Mouse (Mus musculus) myocyte (in vitro differentiated cells): Measurements from ENCODE around the gene Ceacam16. TPM values are rescaled to one million over a fixed set of nuclear protein-coding genes. Genes with fewer than 3 reads are reported as not detected.

Experiments
- H3K27me3 ChIP-seq: one replicate; pipeline ENCODE4 v1.6.1; 2011; ENCODE audit not compliant: control insufficient read depth, insufficient read depth, insufficient read length
- H3K36me3 ChIP-seq: one replicate; pipeline ENCODE4 v1.6.1; 2011; ENCODE audit not compliant: control insufficient read depth, insufficient read depth
- H3K4me2 ChIP-seq: one replicate; pipeline ENCODE4 v1.6.1; 2011; ENCODE audit warnings: low read depth, control low read depth
- H3K4me3 ChIP-seq: one replicate; pipeline ENCODE4 v1.5.1; 2011; ENCODE audit warnings: mild to moderate bottlenecking, control low read depth, moderate library complexity
- H3K79me2 ChIP-seq: one replicate; pipeline ENCODE4 v1.6.1; 2011; ENCODE audit not compliant: control insufficient read depth, insufficient read depth
- H3ac ChIP-seq: one replicate; pipeline ENCODE4 v1.6.1; 2011; ENCODE audit not compliant: control insufficient read depth, insufficient read length
- CEBPB ChIP-seq: IDR thresholded peaks from 2 replicates; pipeline ENCODE4 v1.6.1; 2011; ENCODE audit warnings: mild to moderate bottlenecking, moderate library complexity; ENCODE audit not compliant: poor library complexity, insufficient read depth, severe bottlenecking
- E2F4 ChIP-seq: IDR thresholded peaks from one replicate; pipeline ENCODE4 v1.6.1; 2011; ENCODE audit warnings: mild to moderate bottlenecking, control low read depth, moderate library complexity; ENCODE audit not compliant: insufficient read depth
- MAX ChIP-seq: IDR thresholded peaks from one replicate; pipeline ENCODE4 v1.6.1; 2011; ENCODE audit warnings: low read depth, mild to moderate bottlenecking, control low read depth
- MYOD1 ChIP-seq, 3 experiments: IDR thresholded peaks; one replicate each; pipeline ENCODE4 v1.6.1; 2011; ENCODE audit warnings: control low read depth in 2 of 3, low read depth in 2 of 3, mild to moderate bottlenecking in 2 of 3, moderate library complexity in 1 of 3; ENCODE audit not compliant: insufficient read length in 2 of 3, control insufficient read depth in 1 of 3
- MYOG ChIP-seq, 3 experiments: IDR thresholded peaks; one replicate each; pipeline ENCODE4 v1.6.1; 2011; ENCODE audit warnings: control low read depth in 2 of 3, low read depth in 2 of 3, mild to moderate bottlenecking in 2 of 3; ENCODE audit not compliant: insufficient read length in 2 of 3, control insufficient read depth in 1 of 3, insufficient read depth in 1 of 3
- POLR2A ChIP-seq: IDR thresholded peaks from one replicate; pipeline ENCODE4 v1.6.1; 2011; ENCODE audit warnings: low read depth, mild to moderate bottlenecking, control low read depth, moderate library complexity; ENCODE audit not compliant: insufficient read length
- POLR2AphosphoS2 ChIP-seq: IDR thresholded peaks from one replicate; pipeline ENCODE4 v1.6.1; 2011; ENCODE audit warnings: low read depth, control low read depth; ENCODE audit not compliant: insufficient read length
- REST ChIP-seq: IDR thresholded peaks from one replicate; pipeline ENCODE4 v1.6.1; 2011; ENCODE audit warnings: mild to moderate bottlenecking, control low read depth, moderate library complexity; ENCODE audit not compliant: insufficient read depth, insufficient read length
- SRF ChIP-seq: IDR thresholded peaks from one replicate; pipeline ENCODE4 v1.6.1; 2011; ENCODE audit warnings: low read depth; ENCODE audit not compliant: control insufficient read depth, insufficient read length
- TCF12 ChIP-seq: IDR thresholded peaks from one replicate; pipeline ENCODE4 v1.6.1; 2011; ENCODE audit warnings: mild to moderate bottlenecking, control low read depth; ENCODE audit not compliant: poor library complexity, insufficient read depth, severe bottlenecking
- TCF3 ChIP-seq: IDR thresholded peaks from one replicate; pipeline ENCODE4 v1.6.1; 2011; ENCODE audit warnings: low read depth, control low read depth; ENCODE audit not compliant: insufficient read length
- USF1 ChIP-seq: IDR thresholded peaks from one replicate; pipeline ENCODE4 v1.6.1; 2011; ENCODE audit warnings: low read depth, mild to moderate bottlenecking, control low read depth, moderate library complexity
- polyA plus RNA-seq: library from polyadenylated mRNA; unstranded; fragments of >200 nt; fragmentation: generic; extraction: Trizol; gene quantifications from one replicate; pipeline ENCODE4 v1.2.1, GENCODE M21; 2012; ENCODE audit warnings: missing spikeins

The Ceacam16 gene
- polyA plus RNA-seq: 0.02 TPM

GRCm38 (mm10) chr7:19861199-19861598 lies at the start of gene Ceacam16:
TSS of gene Ceacam16 (minus strand) at chr7:19861299.
- peaks cover 7% of the 10 kb centered on the region for H3K27me3 ChIP-seq
- no peak within 1 kb of the TSS for H3ac ChIP-seq
- no peak within 1 kb of the TSS for H3K4me2 ChIP-seq
- no peak within 1 kb of the TSS for H3K4me3 ChIP-seq
- no peaks in the 10 kb centered on the region for H3K79me2 ChIP-seq
- no peaks in the 10 kb centered on the region for H3K36me3 ChIP-seq
- TF ChIP-seq MYOD1 (IDR thresholded peaks at IDR 0.05; ENCODE audit: control insufficient read depth in 1 of 3, insufficient read length in 2 of 3, low read depth in 2 of 3) (no peak), TCF12 (no peak), CEBPB (no peak), POLR2AphosphoS2 (no peak)

- peaks cover 47% of the 10 kb centered on the region for H3K36me3 ChIP-seq
- no peaks in the 10 kb centered on the region for H3K79me2 ChIP-seq
- H3K4me2 ChIP-seq: peak overlapping the region; percentile 30
- no peak overlapping the region for H3ac ChIP-seq
- no peak for TF ChIP-seq TCF3
- TF ChIP-seq REST: no peak
- TF ChIP-seq SRF: no peak
- TF ChIP-seq TCF12: no peak
- no peak for TF ChIP-seq POLR2AphosphoS2
- no peak for TF ChIP-seq MYOG (IDR thresholded peaks at IDR 0.05; ENCODE audit: control insufficient read depth in 1 of 3, insufficient read depth in 1 of 3, insufficient read length in 2 of 3, low read depth in 2 of 3)
- TF ChIP-seq E2F4: no peak
- no peak for TF ChIP-seq MYOD1 (IDR thresholded peaks at IDR 0.05; ENCODE audit: control insufficient read depth in 1 of 3, insufficient read length in 2 of 3, low read depth in 2 of 3)
- TF ChIP-seq CEBPB: no peak
- no peak for TF ChIP-seq MAX
- no peak for TF ChIP-seq POLR2A
- no peak for TF ChIP-seq USF1
- no peaks in the 10 kb centered on the region for H3K27me3 ChIP-seq
- no peak overlapping the region for H3K4me3 ChIP-seq
Observed at GRCm38 (mm10) chr7:19910421-19911291, 49.6 kb upstream of the Ceacam16 start.

- no peak overlapping the region for H3ac ChIP-seq
Observed at GRCm38 (mm10) chr7:19889881-19890280, 28.8 kb upstream of the Ceacam16 start.

GRCm38 (mm10) chr7:19887849-19888248 lies 26.8 kb upstream of the Ceacam16 start, which contains the start of gene Ceacam19:
TSS of gene Ceacam19 (minus strand) at chr7:19887965.
- H3K4me3 ChIP-seq: no peak within 1 kb of the TSS
- H3K79me2 ChIP-seq: no peaks in the 10 kb centered on the region
- H3K36me3 ChIP-seq: no peaks in the 10 kb centered on the region
- H3K4me2 ChIP-seq: no peak within 1 kb of the TSS
- no peak within 1 kb of the TSS for H3ac ChIP-seq
- no peaks in the 10 kb centered on the region for H3K27me3 ChIP-seq
- TF ChIP-seq TCF3: no peak
- no peak for TF ChIP-seq TCF12
- TF ChIP-seq POLR2A: no peak
- TF ChIP-seq SRF: no peak
- no peak for TF ChIP-seq REST
- no peak for TF ChIP-seq MYOD1 (IDR thresholded peaks at IDR 0.05; ENCODE audit: control insufficient read depth in 1 of 3, insufficient read length in 2 of 3, low read depth in 2 of 3)
- no peak for TF ChIP-seq CEBPB
- TF ChIP-seq MYOG (IDR thresholded peaks at IDR 0.05; ENCODE audit: control insufficient read depth in 1 of 3, insufficient read depth in 1 of 3, insufficient read length in 2 of 3, low read depth in 2 of 3): no peak
- TF ChIP-seq MAX: no peak
- no peak for TF ChIP-seq POLR2AphosphoS2
- no peak for TF ChIP-seq USF1
- no peak for TF ChIP-seq E2F4

More at GRCm38 (mm10) chr7:19889881-19890280, 28.8 kb upstream of the Ceacam16 start:
- Histone ChIP-seq H3K27me3 (no peaks in the 10 kb centered on the region), H3K79me2 (no peaks in the 10 kb centered on the region), H3K4me2 (no peak overlapping the region), H3K36me3 (no peaks in the 10 kb centered on the region), H3K4me3 (no peak overlapping the region)
- TF ChIP-seq TCF3: no peak
- no peak for TF ChIP-seq TCF12

GRCm38 (mm10) chr7:19880754-19881153 lies 19.7 kb upstream of the Ceacam16 start:
- Histone ChIP-seq H3K79me2 (no peaks in the 10 kb centered on the region), H3K36me3 (no peaks in the 10 kb centered on the region), H3K4me2 (no peak overlapping the region), H3K4me3 (no peak overlapping the region), H3ac (no peak overlapping the region), H3K27me3 (no peaks in the 10 kb centered on the region)
- no peak for TF ChIP-seq CEBPB
- no peak for TF ChIP-seq MYOD1 (IDR thresholded peaks at IDR 0.05; ENCODE audit: control insufficient read depth in 1 of 3, insufficient read length in 2 of 3, low read depth in 2 of 3)
- no peak for TF ChIP-seq MYOG (IDR thresholded peaks at IDR 0.05; ENCODE audit: control insufficient read depth in 1 of 3, insufficient read depth in 1 of 3, insufficient read length in 2 of 3, low read depth in 2 of 3)
- no peak for TF ChIP-seq TCF3
- TF ChIP-seq POLR2A: no peak
- TF ChIP-seq POLR2AphosphoS2: no peak
